Mouse (Mus musculus) midbrain, embryonic 13.5 days (tissue): Measurements from ENCODE around the gene Rab19. TPM values are rescaled to one million over a fixed set of nuclear protein-coding genes. Genes with fewer than 3 reads are reported as not detected.

Experiments
- ATAC-seq: fragments of 200-750 bp; cut with Nextera tagmentation; 2 replicates; pipeline ENCODE4 v1.8.0; 2017; ENCODE audit warnings: mild to moderate bottlenecking, moderate TSS enrichment, moderate library complexity
- H3K27ac ChIP-seq: fragments of 300-500 bp; sonication (generic); 2 replicates; pipeline ENCODE4 v1.5.1; 2015; ENCODE audit warnings: inconsistent platforms, mild to moderate bottlenecking, moderate library complexity
- H3K27me3 ChIP-seq: fragments of 300-500 bp; sonication (generic); 2 replicates; pipeline ENCODE4 v1.6.1; 2015; ENCODE audit warnings: mild to moderate bottlenecking, inconsistent platforms
- H3K36me3 ChIP-seq: fragments of 300-500 bp; sonication (generic); 2 replicates; pipeline ENCODE4 v1.6.1; 2015; ENCODE audit warnings: mild to moderate bottlenecking, inconsistent platforms
- H3K4me1 ChIP-seq: fragments of 300-500 bp; sonication (generic); replicated peaks from 2 replicates; pipeline ENCODE4 v1.6.1; 2015; ENCODE audit warnings: inconsistent platforms
- H3K4me2 ChIP-seq: fragments of 300-500 bp; sonication (generic); replicated peaks from 2 replicates; pipeline ENCODE4 v1.6.1; 2015; ENCODE audit warnings: moderate library complexity, mild to moderate bottlenecking, inconsistent platforms
- H3K4me3 ChIP-seq: fragments of 300-500 bp; sonication (generic); replicated peaks from 2 replicates; pipeline ENCODE4 v1.5.1; 2015; ENCODE audit warnings: mild to moderate bottlenecking, inconsistent platforms
- H3K9ac ChIP-seq: fragments of 300-500 bp; sonication (generic); replicated peaks from 2 replicates; pipeline ENCODE4 v1.6.1; 2015; ENCODE audit warnings: mild to moderate bottlenecking, inconsistent platforms
- H3K9me3 ChIP-seq: fragments of 300-500 bp; sonication (generic); 2 replicates; pipeline ENCODE4 v1.6.1; 2016; ENCODE audit warnings: mild to moderate bottlenecking, inconsistent platforms
- WGBS: fragments of 180-500 bp; shearing (Covaris S2); methylation state at CpG from one replicate; pipeline ENCODE4 v1.1.7; 2015; 5-methylcytosine and 5-hydroxymethylcytosine counted together
- polyA plus RNA-seq: library from polyadenylated mRNA; unstranded; fragments of >200 nt; fragmentation: Nextera tagmentation; extraction: Ambion mirVana; gene quantifications from 2 replicates; pipeline ENCODE4 v1.2.1, GENCODE M21; 2015

The Rab19 gene
- polyA plus RNA-seq, 1 experiment from 2014 or later = 0.23 TPM

- Histone ChIP-seq H3K4me1 (peaks cover 19% of the 10 kb centered on the region), H3K4me2 (peak within 1 kb of the TSS; percentile 74), H3K9me3 (no peaks in the 10 kb centered on the region), H3K9ac (peak within 1 kb of the TSS; percentile 96), H3K36me3 (no peaks in the 10 kb centered on the region), H3K27me3 (peaks cover 4% of the 10 kb centered on the region; the same call in 1 of the 2 replicates), H3K4me3 (peak within 1 kb of the TSS; percentile 95), H3K27ac (peak within 1 kb of the TSS; percentile 97)
- under 1% methylated on average over 76 of the region's 82 CpGs for WGBS
- peak; percentile 98 for ATAC-seq
These were observed 39.1 kb downstream of the Rab19 start, which contains the start of gene Mkrn1 for GRCm38 (mm10) chr6:39419851-39420721. Gene Mkrn1, minus strand, starts transcription at chr6:39420462.

- no peaks in the 10 kb centered on the region for H3K36me3 ChIP-seq
- H3K4me3 ChIP-seq = peak overlapping the region; percentile 95
- peaks cover 4% of the 10 kb centered on the region; the same call in 1 of the 2 replicates for H3K27me3 ChIP-seq
- no peaks in the 10 kb centered on the region for H3K9me3 ChIP-seq
- peak overlapping the region; percentile 97 for H3K27ac ChIP-seq
- no peak for ATAC-seq
- peak overlapping the region; percentile 74 for H3K4me2 ChIP-seq
- 55% methylated on average over 4 of the region's 4 CpGs for WGBS
- H3K4me1 ChIP-seq = peaks cover 19% of the 10 kb centered on the region
- no peak overlapping the region for H3K9ac ChIP-seq
These were observed 39.9 kb downstream of the Rab19 start for GRCm38 (mm10) chr6:39420867-39421266.

DNA sequence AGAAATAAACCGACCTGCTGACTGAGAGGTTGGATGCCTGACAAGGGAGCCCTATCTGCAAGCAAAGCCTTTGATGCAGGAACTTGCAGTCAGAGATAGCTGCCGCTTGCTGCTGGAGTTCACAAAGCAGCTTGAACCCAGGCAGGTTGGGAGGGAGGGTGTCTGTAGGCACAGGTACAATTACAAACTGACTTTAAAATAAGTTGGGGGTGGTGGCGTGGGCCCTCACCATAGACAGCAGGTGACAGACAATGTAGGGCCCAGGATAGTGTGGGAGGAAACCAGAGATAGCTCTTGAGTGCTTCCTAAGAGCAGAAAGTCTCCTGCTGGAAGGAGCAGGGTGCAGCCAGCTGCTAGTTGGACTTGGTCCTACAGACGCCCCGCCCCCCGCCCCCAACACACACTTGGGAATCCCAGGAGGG, 42.2 kb downstream of the Rab19 start:
- Histone ChIP-seq H3K4me2 (no peak overlapping the region), H3K4me3 (no peak overlapping the region), H3K36me3 (no peaks in the 10 kb centered on the region), H3K27ac (no peak overlapping the region), H3K4me1 (peaks cover 13% of the 10 kb centered on the region), H3K9me3 (no peaks in the 10 kb centered on the region), H3K27me3 (peaks cover 4% of the 10 kb centered on the region; the same call in 1 of the 2 replicates), H3K9ac (no peak overlapping the region)
- 72% methylated on average over 6 of the region's 6 CpGs for WGBS
- no peak for ATAC-seq

- H3K4me3 ChIP-seq = no peak overlapping the region
- H3K36me3 ChIP-seq = no peaks in the 10 kb centered on the region
- no peak overlapping the region for H3K27ac ChIP-seq
- 0 out of 2 replicates have a peak, but pooled peaks cover 7% of the 10 kb centered on the region for H3K4me1 ChIP-seq
- peaks cover 4% of the 10 kb centered on the region; the same call in 1 of the 2 replicates for H3K27me3 ChIP-seq
- H3K9me3 ChIP-seq = no peaks in the 10 kb centered on the region
- no peak overlapping the region for H3K9ac ChIP-seq
- no peak overlapping the region for H3K4me2 ChIP-seq
- WGBS = 93% methylated on average over 7 of the region's 7 CpGs
- ATAC-seq = no peak
These were observed 42.7 kb downstream of the Rab19 start for GRCm38 (mm10) chr6:39423686-39424085.

DNA sequence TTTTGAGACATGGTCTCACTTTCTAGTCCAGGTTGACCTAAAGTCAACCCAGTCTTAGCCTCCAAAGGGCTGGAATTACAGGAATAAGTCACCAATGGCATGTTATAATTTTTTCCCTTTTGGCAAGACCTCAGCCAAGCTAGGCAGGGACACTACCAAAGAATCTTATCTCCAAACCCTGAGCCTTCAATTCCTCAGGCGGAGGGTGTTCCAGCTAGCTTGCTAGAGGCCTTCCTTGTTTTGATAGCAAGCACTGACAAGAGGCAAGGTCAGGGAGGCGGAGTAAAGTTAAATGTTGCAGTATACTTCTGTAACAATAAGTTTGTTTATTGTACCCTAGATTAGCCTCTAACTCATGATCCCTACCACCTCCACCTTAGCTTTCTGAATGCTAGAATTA, 44.2 kb downstream of the Rab19 start:
- Histone ChIP-seq H3K36me3 (no peaks in the 10 kb centered on the region), H3K27me3 (peaks cover 4% of the 10 kb centered on the region; the same call in 1 of the 2 replicates), H3K4me3 (no peak overlapping the region), H3K4me2 (no peak overlapping the region), H3K4me1 (0 out of 2 replicates have a peak, but pooled peaks cover 3% of the 10 kb centered on the region), H3K9me3 (no peaks in the 10 kb centered on the region), H3K9ac (no peak overlapping the region), H3K27ac (no peak overlapping the region)
- 92% methylated on average over 2 of the region's 2 CpGs for WGBS
- ATAC-seq = no peak

DNA sequence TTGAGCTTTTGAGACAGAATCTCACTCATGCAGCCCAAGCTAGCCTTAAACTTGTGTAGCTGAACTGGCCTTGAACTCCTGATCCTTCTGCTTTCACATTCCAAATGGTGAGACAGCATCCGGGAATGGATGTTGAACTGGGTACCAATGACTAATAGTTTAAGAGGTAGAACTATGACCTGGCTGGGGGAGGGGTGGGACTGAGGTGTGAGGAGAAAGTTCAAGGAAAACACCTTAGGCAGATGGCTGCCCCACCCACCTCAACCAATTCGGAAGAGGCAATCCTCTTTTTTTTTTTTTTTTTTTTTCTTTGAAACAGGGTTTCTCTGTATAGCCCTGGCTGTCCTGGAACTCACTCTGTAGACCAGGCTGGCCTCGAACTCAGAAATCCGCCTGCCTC, 45.8 kb downstream of the Rab19 start:
- Histone ChIP-seq H3K4me1 (no peaks in the 10 kb centered on the region), H3K27ac (no peak overlapping the region), H3K27me3 (peaks cover 4% of the 10 kb centered on the region; the same call in 1 of the 2 replicates), H3K9ac (no peak overlapping the region), H3K36me3 (no peaks in the 10 kb centered on the region), H3K4me2 (no peak overlapping the region), H3K9me3 (no peaks in the 10 kb centered on the region), H3K4me3 (no peak overlapping the region)
- WGBS = 99% methylated on average over 4 of the region's 4 CpGs
- no peak for ATAC-seq

DNA sequence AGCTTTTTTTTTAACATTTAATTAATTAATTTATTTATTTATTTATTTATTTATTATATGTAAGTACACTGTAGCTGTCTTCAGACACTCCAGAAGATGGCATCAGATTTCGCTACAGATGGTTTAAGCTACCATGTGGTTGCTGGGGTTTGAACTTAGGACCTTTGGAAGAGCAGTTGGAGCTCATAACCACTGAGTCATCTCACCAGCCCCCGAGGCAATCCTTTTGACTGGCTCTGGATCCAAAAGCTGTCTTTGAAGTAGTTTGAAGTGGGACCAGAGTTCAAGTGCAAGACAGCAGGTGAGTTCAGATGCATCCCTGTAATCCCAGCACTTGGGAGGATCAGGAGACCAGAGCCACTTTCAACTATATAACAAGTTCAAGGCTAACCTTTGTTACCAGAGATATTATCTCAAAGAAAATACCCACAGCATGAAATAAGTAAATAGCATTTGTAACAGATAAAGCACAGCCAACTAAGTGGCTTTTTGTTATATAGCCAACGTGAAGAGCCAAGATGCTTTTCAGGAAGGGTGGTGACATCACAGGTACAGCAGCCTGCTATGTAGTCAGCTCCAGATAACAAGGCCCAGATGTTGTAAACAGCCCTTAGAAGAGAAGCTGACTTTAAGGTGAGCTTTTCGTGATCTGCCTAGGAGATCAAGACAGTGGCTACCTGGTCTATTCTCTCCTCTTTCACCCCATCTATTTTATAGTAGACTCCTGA, 46.5 kb downstream of the Rab19 start:
- no peaks in the 10 kb centered on the region for H3K9me3 ChIP-seq
- H3K27ac ChIP-seq = no peak overlapping the region
- no peak overlapping the region for H3K4me3 ChIP-seq
- H3K4me2 ChIP-seq = no peak overlapping the region
- no peak for ATAC-seq
- H3K9ac ChIP-seq = no peak overlapping the region
- H3K36me3 ChIP-seq = no peaks in the 10 kb centered on the region
- H3K4me1 ChIP-seq = no peaks in the 10 kb centered on the region
- H3K27me3 ChIP-seq = no peaks in the 10 kb centered on the region
- 83% methylated on average over 4 of the region's 4 CpGs for WGBS

DNA sequence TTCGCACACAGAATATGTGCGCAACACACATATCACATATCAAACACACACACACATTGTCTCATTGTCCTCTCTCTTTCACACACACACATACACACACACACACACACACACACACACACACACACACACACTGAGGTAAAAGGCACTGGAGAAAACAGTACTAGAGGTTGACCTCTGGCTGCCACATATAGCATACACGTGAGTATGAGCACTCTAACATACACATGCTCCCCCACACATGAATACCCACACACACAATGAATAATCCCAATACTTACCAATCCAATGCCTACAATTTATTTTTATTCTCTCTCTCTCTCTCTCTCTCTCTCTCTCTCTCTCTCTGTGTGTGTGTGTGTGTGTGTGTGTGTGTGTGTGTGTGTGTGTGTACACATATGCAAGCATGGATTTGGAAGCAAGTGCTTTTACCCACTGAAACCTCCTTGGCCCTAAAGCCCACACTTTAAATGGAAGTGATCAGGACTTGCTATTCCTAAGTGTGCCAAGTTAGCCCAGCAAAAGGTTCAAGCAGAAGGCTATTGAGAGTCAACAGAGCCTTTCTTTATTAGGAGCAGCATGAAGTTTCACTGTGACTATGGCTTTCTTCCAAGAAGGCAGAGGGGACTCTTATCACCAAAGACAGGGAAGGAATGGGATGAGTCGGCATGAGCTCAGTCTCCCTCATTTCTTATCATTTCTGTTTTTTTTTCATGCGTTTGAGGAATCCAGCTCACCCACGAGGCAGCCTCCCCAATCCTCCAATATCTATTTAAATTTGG, 48.2 kb downstream of the Rab19 start:
- H3K4me3 ChIP-seq = no peak overlapping the region
- no peak overlapping the region for H3K4me2 ChIP-seq
- no peak overlapping the region for H3K9ac ChIP-seq
- H3K36me3 ChIP-seq = no peaks in the 10 kb centered on the region
- H3K9me3 ChIP-seq = no peaks in the 10 kb centered on the region
- no peak overlapping the region for H3K27ac ChIP-seq
- WGBS = 86% methylated on average over 6 of the region's 6 CpGs
- H3K4me1 ChIP-seq = no peaks in the 10 kb centered on the region
- ATAC-seq = no peak
- no peaks in the 10 kb centered on the region for H3K27me3 ChIP-seq

DNA sequence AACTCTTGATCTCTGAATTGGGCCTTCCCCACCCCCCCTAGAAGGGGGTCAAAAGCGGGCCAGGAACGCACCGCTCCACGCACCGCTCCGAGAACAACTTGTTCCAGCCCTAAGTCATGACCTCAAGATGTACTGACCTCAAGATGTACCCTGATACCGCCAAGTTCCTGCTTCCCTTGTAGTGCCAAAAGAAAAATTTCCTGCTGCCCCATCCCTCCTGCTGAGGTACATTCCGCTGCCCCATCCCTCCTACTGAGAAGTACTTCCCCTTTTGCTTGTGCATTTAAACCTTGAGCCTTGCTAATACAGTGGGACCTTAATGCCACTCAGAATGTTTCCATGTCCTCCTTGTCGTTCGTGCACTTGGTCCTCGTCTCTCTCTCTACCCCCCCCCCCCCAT, 49.7 kb downstream of the Rab19 start:
- 82% methylated on average over 11 of the region's 11 CpGs for WGBS

DNA sequence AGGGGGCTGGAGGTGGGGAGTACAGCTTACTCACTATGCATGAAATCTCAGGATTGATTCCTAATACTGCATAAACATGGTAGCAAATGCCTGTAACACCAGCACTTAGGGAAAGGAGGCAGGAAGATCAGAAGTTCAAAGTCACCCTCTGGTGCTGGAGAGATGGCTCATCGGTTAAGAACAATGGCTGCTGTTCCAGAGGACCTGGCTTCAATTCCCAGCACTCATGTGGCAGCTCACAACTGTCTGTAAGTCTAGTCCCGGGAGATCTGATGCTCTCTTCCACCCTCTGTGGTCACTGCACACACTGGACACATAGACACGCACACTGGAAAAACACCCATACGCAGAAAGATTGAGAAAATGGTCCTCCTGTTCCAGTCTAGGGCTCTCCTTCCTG, 52.2 kb downstream of the Rab19 start:
- no peak overlapping the region for H3K9ac ChIP-seq
- no peak for ATAC-seq
- 93% methylated on average over 4 of the region's 4 CpGs for WGBS

More for the DNA sequence above, 49.7 kb downstream of the Rab19 start:
- Histone ChIP-seq H3K27ac (no peak overlapping the region), H3K4me1 (peaks cover 3% of the 10 kb centered on the region; the same call in 1 of the 2 replicates), H3K36me3 (no peaks in the 10 kb centered on the region), H3K27me3 (no peaks in the 10 kb centered on the region), H3K4me2 (no peak overlapping the region), H3K4me3 (no peak overlapping the region), H3K9me3 (no peaks in the 10 kb centered on the region), H3K9ac (no peak overlapping the region)
- ATAC-seq = no peak

DNA sequence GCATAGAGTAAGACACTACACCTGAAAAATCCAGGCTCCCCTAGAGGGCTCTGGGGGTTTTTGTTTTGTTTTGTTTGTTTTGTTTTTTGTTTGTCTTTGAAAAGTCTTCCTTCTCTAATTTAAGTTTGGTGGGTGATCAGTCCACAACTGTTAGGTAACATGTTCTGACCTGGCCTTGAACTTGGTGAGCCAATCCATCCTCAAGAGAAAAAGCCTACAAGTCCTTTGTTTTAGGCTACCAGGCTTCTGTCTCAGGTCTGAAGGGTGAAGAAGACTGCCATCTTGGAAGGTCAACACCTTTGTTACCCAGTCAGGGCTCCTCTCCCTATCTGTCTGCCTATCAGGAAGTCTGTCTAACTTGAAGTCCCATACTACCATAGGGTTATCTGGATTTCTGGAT, 52.7 kb downstream of the Rab19 start:
- Histone ChIP-seq H3K36me3 (no peaks in the 10 kb centered on the region), H3K4me2 (no peak overlapping the region)
- no peak for ATAC-seq

More for the DNA sequence above, 52.2 kb downstream of the Rab19 start:
- Histone ChIP-seq H3K4me2 (no peak overlapping the region), H3K27ac (no peak overlapping the region), H3K4me3 (no peak overlapping the region), H3K27me3 (no peaks in the 10 kb centered on the region), H3K4me1 (peaks cover 7% of the 10 kb centered on the region; the same call in 1 of the 2 replicates), H3K36me3 (no peaks in the 10 kb centered on the region), H3K9me3 (no peaks in the 10 kb centered on the region)

More for the DNA sequence above, 52.7 kb downstream of the Rab19 start:
- Histone ChIP-seq H3K27ac (no peak overlapping the region), H3K9ac (no peak overlapping the region), H3K4me1 (peaks cover 7% of the 10 kb centered on the region; the same call in 1 of the 2 replicates), H3K9me3 (no peaks in the 10 kb centered on the region), H3K27me3 (no peaks in the 10 kb centered on the region), H3K4me3 (no peak overlapping the region)
